Mouse (Mus musculus) kidney, adult 2 months (tissue): ENCODE measurements around the gene Ppil1.

Source experiments
- CTCF ChIP-seq: fragments of 200-500 bp; conservative IDR thresholded peaks from 2 replicates; pipeline ENCODE4 v1.5.1; 2011; ENCODE audit warnings: low read depth, mild to moderate bottlenecking, control low read depth, low read length, moderate library complexity, mixed read lengths; ENCODE audit not compliant: insufficient read depth, insufficient read length
- POLR2A ChIP-seq: fragments of 200-500 bp; IDR thresholded peaks from one replicate; pipeline ENCODE4 v1.6.1; 2011; ENCODE audit warnings: low read depth, low read length, control low read depth

GRCm38 (mm10) chr17:29244912-29245311, 19.1 kb downstream of the Ppil1 start:
- TF ChIP-seq CTCF (no peak), POLR2A (no peak)
